Mouse (Mus musculus) CD4-positive, CD25-positive, alpha-beta regulatory T cell, adult 2 months (primary cell): ENCODE results near the gene Gm10318.

Experiments
- DNase-seq: peaks from one replicate; pipeline ENCODE4 v3.0.0-alpha.2; 2012; ENCODE audit warnings: low read depth, low spot score

Gm10318 gene

GRCm38 (mm10) chr10:77852559-77852958, at the start of gene Gm10318:
Gene Gm10318, plus strand, starts transcription at chr10:77852859.
- DNase-seq, result no peak

GRCm38 (mm10) chr10:77804095-77804494, 48.6 kb upstream of the Gm10318 start:
- no peak for DNase-seq

- no peak for DNase-seq
These were observed 40.9 kb upstream of the Gm10318 start, which contains the start of gene Gm9507 for GRCm38 (mm10) chr10:77811743-77812142. Gene Gm9507, minus strand, starts transcription at chr10:77811843.

- DNase-seq, result no peak
These were observed 38.3 kb upstream of the Gm10318 start, which contains the start of gene Gm2696 for GRCm38 (mm10) chr10:77814382-77814781. Gene Gm2696, plus strand, starts transcription at chr10:77814682.

- peak; percentile 57 for DNase-seq
These were observed 37.1 kb upstream of the Gm10318 start for GRCm38 (mm10) chr10:77815514-77815913.

- no peak for DNase-seq
These were observed 34.1 kb upstream of the Gm10318 start for GRCm38 (mm10) chr10:77818523-77818922.

GRCm38 (mm10) chr10:77819203-77819602, 33.5 kb upstream of the Gm10318 start:
- no peak for DNase-seq

- no peak for DNase-seq
These were observed 25.7 kb upstream of the Gm10318 start, which contains the start of gene Krtap10-4 for GRCm38 (mm10) chr10:77826951-77827350. Gene Krtap10-4, minus strand, starts transcription at chr10:77827095.

GRCm38 (mm10) chr10:77835647-77836046, 17.0 kb upstream of the Gm10318 start, which contains the start of gene Krtap10-10:
Gene Krtap10-10, plus strand, starts transcription at chr10:77835947.
- DNase-seq, result no peak

GRCm38 (mm10) chr10:77839006-77839405, 13.7 kb upstream of the Gm10318 start:
- no peak for DNase-seq

- no peak for DNase-seq
These were observed 6.2 kb upstream of the Gm10318 start, which contains the start of gene Gm36176 for GRCm38 (mm10) chr10:77846503-77846902. Gene Gm36176, plus strand, starts transcription at chr10:77846803.

- no peak for DNase-seq
These were observed 5.7 kb upstream of the Gm10318 start for GRCm38 (mm10) chr10:77846961-77847360.

GRCm38 (mm10) chr10:77847538-77847937, 5.1 kb upstream of the Gm10318 start:
- no peak for DNase-seq

GRCm38 (mm10) chr10:77861675-77862074, 9.0 kb downstream of the Gm10318 start, which contains the start of gene Gm3285:
Gene Gm3285, plus strand, starts transcription at chr10:77861975.
- DNase-seq, result no peak

GRCm38 (mm10) chr10:77864067-77864761, 11.6 kb downstream of the Gm10318 start:
- DNase-seq, result peak; percentile 73

- DNase-seq, result no peak
These were observed 12.1 kb downstream of the Gm10318 start for GRCm38 (mm10) chr10:77864762-77865143.

- no peak for DNase-seq
These were observed 14.9 kb downstream of the Gm10318 start for GRCm38 (mm10) chr10:77867546-77867945.

- no peak for DNase-seq
These were observed 17.0 kb downstream of the Gm10318 start for GRCm38 (mm10) chr10:77869651-77870050.

GRCm38 (mm10) chr10:77878985-77879384, 26.3 kb downstream of the Gm10318 start:
- peak; percentile 24 for DNase-seq

- no peak for DNase-seq
These were observed 27.6 kb downstream of the Gm10318 start for GRCm38 (mm10) chr10:77880305-77880704.

GRCm38 (mm10) chr10:77882553-77882952, 29.9 kb downstream of the Gm10318 start:
- peak; percentile 12 for DNase-seq

- DNase-seq, result no peak
These were observed 33.5 kb downstream of the Gm10318 start for GRCm38 (mm10) chr10:77886007-77886747.
